Mouse (Mus musculus): ENCODE measurements around the gene Actg1.

- TF ChIP-seq POLR2A (IDR thresholded peaks at IDR 0.05; ENCODE audit: insufficient read depth, low read length): no peak
- no peak for TF ChIP-seq CTCF (IDR thresholded peaks at IDR 0.05; ENCODE audit: low read depth, low read length)
Observed at GRCm38 (mm10) chr11:120378031-120378610, 29.8 kb upstream of the Actg1 start.
